Mouse (Mus musculus): ENCODE data around the gene Kcnh3. TPM values are rescaled to one million over a fixed set of nuclear protein-coding genes. Genes with fewer than 3 reads are reported as not detected.
"Not testable (repeated sequence)": the region's sequence is repeated elsewhere in the genome, so short reads cannot be mapped to it uniquely, and the experiment has no call there.

Kcnh3 gene
- polyA plus RNA-seq, 1 experiment from 2014 or later, result 0.51 TPM

DNA sequence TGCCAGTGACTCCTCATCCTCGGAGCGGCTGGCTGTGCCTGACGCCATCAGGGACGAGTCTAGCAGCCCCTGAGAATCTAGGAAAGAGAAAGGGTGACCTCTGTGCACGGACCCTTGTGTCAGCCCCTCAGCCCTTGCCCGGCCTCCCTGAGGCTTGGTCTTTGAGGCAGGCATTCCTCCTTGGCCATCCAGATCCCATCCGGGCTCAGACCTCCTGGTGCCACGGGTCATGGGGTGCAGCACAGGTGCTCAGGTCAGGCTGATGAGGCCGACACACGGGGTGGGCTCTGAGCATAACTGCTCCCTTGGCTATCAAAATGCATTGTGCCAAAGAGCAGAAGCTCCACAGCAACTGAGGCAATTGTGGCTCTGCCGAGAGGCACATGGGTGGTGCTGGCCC lies 25.3 kb downstream of the Kcnh3 start:
- ATAC-seq (replicated peaks; ENCODE audit: low FRiP score, low TSS enrichment, low read depth), result no peak
- no peak overlapping the region for H3K27ac ChIP-seq (ENCODE audit: low read depth)
- no peaks in the 10 kb centered on the region for H3K27me3 ChIP-seq (replicated peaks; ENCODE audit: control insufficient read depth, insufficient read depth, low read length)
- no peak for DNase-seq (ENCODE audit: low spot score)
- 94% methylated on average over 11 of the region's 11 CpGs for WGBS
- no peak overlapping the region for H3K4me2 ChIP-seq (ENCODE audit: low read length)
- no peaks in the 10 kb centered on the region for H3K9me3 ChIP-seq (ENCODE audit: control insufficient read depth, low read length)
- peaks cover 38% of the 10 kb centered on the region for H3K36me3 ChIP-seq (ENCODE audit: control insufficient read depth, insufficient read depth, low read length)
- no peak overlapping the region for H3K9ac ChIP-seq (ENCODE audit: low read length)
- H3K4me3 ChIP-seq (ENCODE audit: low read depth, low read length), result no peak overlapping the region
- H3K4me1 ChIP-seq (replicated peaks; ENCODE audit: control insufficient read depth, insufficient read depth, low read length), result peaks cover 5% of the 10 kb centered on the region

DNA sequence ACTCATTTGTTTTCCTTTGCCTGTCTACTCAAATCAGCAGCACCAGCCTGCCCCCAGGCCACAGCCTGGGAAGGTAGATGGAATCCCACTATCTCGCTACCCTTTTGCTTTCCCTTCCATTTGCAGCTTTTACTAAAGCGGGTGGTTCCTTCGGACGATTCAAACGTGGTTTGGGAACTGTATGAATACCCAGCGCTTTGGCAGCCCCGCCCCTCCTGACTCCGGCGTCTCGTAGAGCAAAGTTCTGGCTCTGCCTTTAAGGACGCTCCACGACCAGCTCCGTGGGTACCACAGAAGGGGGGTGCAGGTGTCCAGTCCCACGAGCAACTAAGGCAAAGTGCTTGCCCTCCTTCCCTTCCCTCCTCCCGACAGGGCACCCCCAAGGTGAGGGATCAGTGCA lies 26.4 kb downstream of the Kcnh3 start:
- Histone ChIP-seq H3K4me2 (ENCODE audit: low read length) (peak overlapping the region; percentile 63), H3K4me3 (ENCODE audit: low read depth, low read length) (peak overlapping the region; percentile 81), H3K36me3 (ENCODE audit: control insufficient read depth, insufficient read depth, low read length) (peaks cover 33% of the 10 kb centered on the region), H3K9ac (ENCODE audit: low read length) (peak overlapping the region; percentile 35)
- H3K27me3 ChIP-seq (replicated peaks; ENCODE audit: control insufficient read depth, insufficient read depth, low read length); H3K9me3 ChIP-seq (ENCODE audit: control insufficient read depth, low read length); DNase-seq (ENCODE audit: low spot score); H3K27ac ChIP-seq (ENCODE audit: low read depth); H3K4me1 ChIP-seq (replicated peaks; ENCODE audit: control insufficient read depth, insufficient read depth, low read length): not testable (repeated sequence)
- 0 out of 2 replicates have a peak, but pooled peaks have one; percentile 6 for ATAC-seq (replicated peaks; ENCODE audit: low FRiP score, low TSS enrichment, low read depth)
- WGBS, result under 1% methylated on average over 14 of the region's 15 CpGs

DNA sequence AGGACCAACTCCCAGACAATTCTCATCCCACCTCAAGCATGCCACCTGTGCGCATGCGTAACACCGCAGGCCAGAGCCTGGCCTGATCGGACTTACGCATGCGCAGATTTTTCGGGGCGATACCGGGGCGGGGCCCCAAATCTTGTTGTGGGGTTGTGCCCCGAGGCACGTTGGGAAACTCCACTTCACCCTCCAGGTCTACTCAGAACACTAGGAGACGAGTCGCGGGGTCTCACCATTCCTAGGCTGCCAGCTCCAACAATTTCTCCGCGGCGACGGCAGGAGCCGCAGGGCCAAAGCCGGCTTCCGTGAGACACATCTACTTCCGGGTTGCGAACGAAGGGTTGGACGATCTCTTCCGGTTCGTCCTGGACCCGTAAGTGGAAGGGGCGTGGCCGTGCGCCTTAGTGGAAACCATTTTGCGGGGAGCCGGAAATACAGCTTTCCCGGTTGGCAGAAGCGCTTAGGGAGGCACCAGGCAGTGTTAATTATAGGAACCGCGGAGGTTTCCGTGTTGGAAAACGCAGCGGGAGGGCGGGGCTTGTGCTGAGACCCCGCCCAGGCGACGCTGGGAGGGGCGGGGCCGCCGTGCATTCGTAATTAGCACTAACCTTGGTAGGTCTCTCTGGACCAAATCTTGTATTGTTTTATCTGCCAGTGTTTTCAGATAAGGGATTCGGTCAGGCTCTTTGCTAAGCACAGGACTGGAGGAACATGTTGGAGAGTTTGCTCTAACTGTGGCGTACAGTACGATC lies 27.1 kb downstream of the Kcnh3 start, which contains the start of gene Mcrs1:
TSS of gene Mcrs1 (minus strand) at position 336 of the 755 bp plus-strand sequence.
- Histone ChIP-seq H3K4me2 (ENCODE audit: low read length) (peak within 1 kb of the TSS; percentile 94), H3K36me3 (ENCODE audit: control insufficient read depth, insufficient read depth, low read length) (peaks cover 26% of the 10 kb centered on the region), H3K27me3 (replicated peaks; ENCODE audit: control insufficient read depth, insufficient read depth, low read length) (no peaks in the 10 kb centered on the region), H3K4me1 (replicated peaks; ENCODE audit: control insufficient read depth, insufficient read depth, low read length) (peaks cover 5% of the 10 kb centered on the region), H3K9me3 (ENCODE audit: control insufficient read depth, low read length) (no peaks in the 10 kb centered on the region), H3K9ac (ENCODE audit: low read length) (peak within 1 kb of the TSS; percentile 70), H3K27ac (ENCODE audit: low read depth) (peak within 1 kb of the TSS; percentile 97), H3K4me3 (ENCODE audit: low read depth, low read length) (peak within 1 kb of the TSS; percentile 81)
- peak; percentile 89 for ATAC-seq (replicated peaks; ENCODE audit: low FRiP score, low TSS enrichment, low read depth)
- under 1% methylated on average over 52 of the region's 52 CpGs for WGBS
- DNase-seq (ENCODE audit: low spot score), result peak; percentile 97

DNA sequence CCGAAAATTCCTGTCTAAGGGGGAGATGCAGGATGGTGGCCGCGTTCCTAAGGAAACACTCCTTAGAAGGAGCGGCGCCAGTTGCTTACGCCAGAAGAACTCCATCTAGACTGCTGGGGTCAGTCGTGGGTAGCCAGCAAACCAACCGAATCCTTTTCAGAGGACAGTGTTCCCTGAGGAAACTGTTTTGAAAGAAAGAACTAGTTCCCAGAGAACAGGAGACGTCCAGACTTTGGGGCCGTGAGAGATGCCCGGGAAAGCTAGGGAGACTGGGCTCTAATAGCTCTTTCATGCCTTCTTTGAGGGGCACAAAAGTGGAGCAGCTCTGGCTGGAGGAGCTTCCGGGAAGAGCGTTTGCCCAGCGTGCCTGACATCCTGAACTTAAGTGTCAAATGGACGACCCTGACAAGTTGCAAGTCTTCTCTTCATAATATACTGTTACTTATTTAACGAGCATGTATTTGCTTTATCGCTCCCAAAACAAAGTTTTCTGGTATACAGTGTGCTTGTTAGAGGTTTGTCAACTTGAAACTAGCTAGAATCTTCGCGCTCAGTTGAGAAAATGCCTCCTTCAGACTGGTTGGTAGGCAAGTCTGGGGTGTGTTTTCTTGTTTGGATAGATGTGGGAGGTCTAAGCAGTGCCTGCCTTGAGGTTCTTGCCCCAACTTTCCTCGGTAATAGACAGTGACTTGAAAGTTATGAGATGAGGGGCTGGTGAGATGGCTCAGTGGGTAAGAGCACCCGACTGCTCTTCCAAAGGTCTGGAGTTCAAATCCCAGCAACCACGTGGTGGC lies 27.9 kb downstream of the Kcnh3 start:
- Histone ChIP-seq H3K27ac (ENCODE audit: low read depth) (peak overlapping the region; percentile 97), H3K9me3 (ENCODE audit: control insufficient read depth, low read length) (no peaks in the 10 kb centered on the region), H3K36me3 (ENCODE audit: control insufficient read depth, insufficient read depth, low read length) (peaks cover 18% of the 10 kb centered on the region), H3K27me3 (replicated peaks; ENCODE audit: control insufficient read depth, insufficient read depth, low read length) (no peaks in the 10 kb centered on the region), H3K9ac (ENCODE audit: low read length) (peak overlapping the region; percentile 70), H3K4me1 (replicated peaks; ENCODE audit: control insufficient read depth, insufficient read depth, low read length) (peaks cover 5% of the 10 kb centered on the region), H3K4me2 (ENCODE audit: low read length) (peak overlapping the region; percentile 94), H3K4me3 (ENCODE audit: low read depth, low read length) (peak overlapping the region; percentile 81)
- DNase-seq (ENCODE audit: low spot score) (no peak), ATAC-seq (replicated peaks; ENCODE audit: low FRiP score, low TSS enrichment, low read depth) (peak; percentile 65)
- 3% methylated on average over 22 of the region's 22 CpGs for whole genome bisulfite sequencing

DNA sequence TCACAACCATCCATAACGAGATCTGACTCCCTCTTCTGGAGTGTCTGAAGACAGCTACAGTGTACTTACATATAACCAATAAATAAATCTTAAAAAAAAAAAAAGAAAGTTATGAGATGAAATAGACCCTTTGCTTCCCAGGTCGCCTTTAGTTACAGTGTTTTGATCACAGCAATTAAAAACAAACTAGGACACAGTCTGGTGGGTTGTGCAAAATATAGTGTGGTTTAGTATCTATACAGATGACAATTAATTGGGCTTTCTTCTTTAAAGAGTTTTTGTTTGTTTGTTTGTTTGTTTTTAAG lies 28.5 kb downstream of the Kcnh3 start:
- Histone ChIP-seq H3K4me2 (ENCODE audit: low read length) (peak overlapping the region; percentile 94), H3K36me3 (ENCODE audit: control insufficient read depth, insufficient read depth, low read length) (peaks cover 13% of the 10 kb centered on the region), H3K27ac (ENCODE audit: low read depth) (peak overlapping the region; percentile 97)
- ATAC-seq (replicated peaks; ENCODE audit: low FRiP score, low TSS enrichment, low read depth); H3K9me3 ChIP-seq (ENCODE audit: control insufficient read depth, low read length); H3K27me3 ChIP-seq (replicated peaks; ENCODE audit: control insufficient read depth, insufficient read depth, low read length); DNase-seq (ENCODE audit: low spot score); H3K9ac ChIP-seq (ENCODE audit: low read length); H3K4me1 ChIP-seq (replicated peaks; ENCODE audit: control insufficient read depth, insufficient read depth, low read length); H3K4me3 ChIP-seq (ENCODE audit: low read depth, low read length): not testable (repeated sequence)
- WGBS, result 37% methylated on average over 2 of the region's 2 CpGs

- Histone ChIP-seq H3K4me2 (ENCODE audit: low read length) (no peak overlapping the region), H3K9ac (ENCODE audit: low read length) (no peak overlapping the region), H3K27me3 (replicated peaks; ENCODE audit: control insufficient read depth, insufficient read depth, low read length) (no peaks in the 10 kb centered on the region), H3K27ac (ENCODE audit: low read depth) (no peak overlapping the region; the same call in 1 of the 2 replicates), H3K36me3 (ENCODE audit: control insufficient read depth, insufficient read depth, low read length) (peaks cover 6% of the 10 kb centered on the region; the same call in 1 of the 2 replicates), H3K9me3 (ENCODE audit: control insufficient read depth, low read length) (no peaks in the 10 kb centered on the region), H3K4me3 (ENCODE audit: low read depth, low read length) (no peak overlapping the region), H3K4me1 (replicated peaks; ENCODE audit: control insufficient read depth, insufficient read depth, low read length) (peaks cover 5% of the 10 kb centered on the region)
- 94% methylated on average over 6 of the region's 6 CpGs for WGBS
- no peak for ATAC-seq (replicated peaks; ENCODE audit: low FRiP score, low TSS enrichment, low read depth)
- no peak for DNase-seq (ENCODE audit: low spot score)
Measured at GRCm38 (mm10) chr15:99253772-99254171, 29.1 kb downstream of the Kcnh3 start.

DNA sequence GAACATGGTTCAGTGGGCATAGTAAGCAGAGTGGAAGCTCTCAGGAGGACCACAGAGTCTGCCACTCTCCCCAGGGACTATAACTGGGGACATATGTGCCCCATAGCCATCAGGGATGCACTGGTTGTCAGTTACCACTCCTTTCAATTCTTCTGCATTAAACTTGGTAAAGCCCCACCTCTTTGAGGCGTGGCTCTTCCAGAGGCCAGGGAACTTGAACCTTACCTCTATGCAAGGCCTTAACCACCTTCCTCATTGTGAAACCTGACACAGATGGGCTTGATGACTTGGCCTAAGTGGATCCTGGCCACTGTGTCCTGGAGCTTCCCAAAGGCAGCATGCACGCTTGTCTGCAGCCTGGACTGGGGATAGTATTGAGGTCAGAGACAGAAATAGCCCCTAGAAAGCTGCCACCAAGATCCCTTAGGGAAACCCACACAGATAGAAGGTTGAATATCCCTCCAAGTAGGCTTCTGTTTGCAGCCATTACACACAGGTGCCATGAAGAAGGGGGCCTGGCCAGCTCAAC lies 29.9 kb downstream of the Kcnh3 start:
- no peak overlapping the region for H3K4me2 ChIP-seq (ENCODE audit: low read length)
- no peaks in the 10 kb centered on the region for H3K27me3 ChIP-seq (replicated peaks; ENCODE audit: control insufficient read depth, insufficient read depth, low read length)
- 0 out of 2 replicates have a peak, but pooled peaks cover under 1% of the 10 kb centered on the region for H3K36me3 ChIP-seq (ENCODE audit: control insufficient read depth, insufficient read depth, low read length)
- H3K9me3 ChIP-seq (ENCODE audit: control insufficient read depth, low read length), result no peaks in the 10 kb centered on the region
- no peak overlapping the region for H3K27ac ChIP-seq (ENCODE audit: low read depth)
- peaks cover 5% of the 10 kb centered on the region for H3K4me1 ChIP-seq (replicated peaks; ENCODE audit: control insufficient read depth, insufficient read depth, low read length)
- 83% methylated on average over 2 of the region's 2 CpGs for WGBS
- H3K4me3 ChIP-seq (ENCODE audit: low read depth, low read length), result no peak overlapping the region
- H3K9ac ChIP-seq (ENCODE audit: low read length), result no peak overlapping the region
- ATAC-seq (replicated peaks; ENCODE audit: low FRiP score, low TSS enrichment, low read depth), result no peak
- no peak for DNase-seq (ENCODE audit: low spot score)

DNA sequence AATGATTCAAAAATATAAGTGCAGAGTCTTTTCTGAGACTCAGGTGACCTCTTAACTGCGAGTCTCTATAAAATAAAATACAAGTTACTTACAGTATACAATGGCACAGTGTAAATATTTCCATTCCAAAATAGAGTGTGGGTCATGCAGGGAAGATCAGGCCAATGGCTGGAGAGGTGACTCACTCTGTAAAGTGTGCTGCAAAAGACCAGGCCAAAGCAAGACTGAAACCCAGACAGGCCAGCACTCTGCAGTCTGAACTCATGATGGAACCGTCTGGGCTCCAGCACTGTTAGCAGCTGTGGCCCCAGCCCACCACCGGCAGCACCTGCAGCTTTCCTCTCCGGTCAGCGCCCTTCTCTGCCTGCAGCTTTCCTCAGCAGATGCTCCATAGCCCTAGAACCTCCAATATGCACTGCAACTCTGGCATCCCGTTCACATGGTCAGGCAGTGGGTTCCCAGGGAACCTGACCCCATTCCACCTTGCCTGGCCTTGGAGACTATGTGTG lies 30.6 kb downstream of the Kcnh3 start:
- Histone ChIP-seq H3K4me2 (ENCODE audit: low read length) (no peak overlapping the region), H3K36me3 (ENCODE audit: control insufficient read depth, insufficient read depth, low read length) (no peaks in the 10 kb centered on the region), H3K9ac (ENCODE audit: low read length) (no peak overlapping the region), H3K27me3 (replicated peaks; ENCODE audit: control insufficient read depth, insufficient read depth, low read length) (no peaks in the 10 kb centered on the region), H3K4me1 (replicated peaks; ENCODE audit: control insufficient read depth, insufficient read depth, low read length) (peaks cover 5% of the 10 kb centered on the region), H3K4me3 (ENCODE audit: low read depth, low read length) (no peak overlapping the region), H3K27ac (ENCODE audit: low read depth) (no peak overlapping the region), H3K9me3 (ENCODE audit: control insufficient read depth, low read length) (no peaks in the 10 kb centered on the region)
- WGBS, result 89% methylated on average over 6 of the region's 6 CpGs
- ATAC-seq (replicated peaks; ENCODE audit: low FRiP score, low TSS enrichment, low read depth) (no peak), DNase-seq (ENCODE audit: low spot score) (no peak)

Data from intestine, embryonic 14.5 days (tissue).